Mouse (Mus musculus) midbrain, embryonic 11.5 days (tissue): ENCODE measurements at regions not wholly inside any gene's neighbourhood (a gene's known extent, or its start where the extent isn't known, plus 50 kb on each side); places are given as distances from the start of the nearest gene placed in this dataset.
A peak's percentile ranks its signal among the peaks of the same experiment; 100 is the strongest.

Source experiments
- ATAC-seq: fragments of 200-750 bp; cut with Nextera tagmentation; 2 replicates; pipeline ENCODE4 v1.8.0; 2017; ENCODE audit warnings: moderate TSS enrichment, moderate library complexity; ENCODE audit not compliant: low FRiP score
- DNase-seq: peaks from one replicate; pipeline ENCODE4 v3.0.0; 2015; ENCODE audit warnings: low spot score; ENCODE audit errors: missing footprints
- H3K27ac ChIP-seq: fragments of 300-500 bp; sonication (generic); 2 replicates; pipeline ENCODE4 v1.5.1; 2014; ENCODE audit warnings: low read depth, low read length
- H3K27me3 ChIP-seq: fragments of 300-500 bp; sonication (generic); 2 replicates; pipeline ENCODE4 v1.6.1; 2014; ENCODE audit warnings: mild to moderate bottlenecking, low read length, moderate library complexity, mixed read lengths; ENCODE audit not compliant: control insufficient read depth, insufficient read depth
- H3K36me3 ChIP-seq: fragments of 300-500 bp; sonication (generic); 2 replicates; pipeline ENCODE4 v1.6.1; 2014; ENCODE audit warnings: mild to moderate bottlenecking, low read length, moderate library complexity, mixed read lengths; ENCODE audit not compliant: control insufficient read depth, insufficient read depth
- H3K4me1 ChIP-seq: fragments of 300-500 bp; sonication (generic); 2 replicates; pipeline ENCODE4 v1.6.1; 2014; ENCODE audit warnings: low read length; ENCODE audit not compliant: control insufficient read depth, insufficient read depth
- H3K4me2 ChIP-seq: fragments of 300-500 bp; sonication (generic); 2 replicates; pipeline ENCODE4 v1.6.1; 2014; ENCODE audit warnings: mild to moderate bottlenecking, moderate library complexity
- H3K4me3 ChIP-seq: fragments of 300-500 bp; sonication (generic); 2 replicates; pipeline ENCODE4 v1.5.1; 2014; ENCODE audit warnings: low read depth, low read length
- H3K9ac ChIP-seq: fragments of 300-500 bp; sonication (generic); 2 replicates; pipeline ENCODE4 v1.6.1; 2014; ENCODE audit warnings: low read length
- H3K9me3 ChIP-seq: fragments of 300-500 bp; sonication (generic); 2 replicates; pipeline ENCODE4 v1.6.1; 2016; ENCODE audit warnings: low read length; ENCODE audit not compliant: control insufficient read depth
- WGBS: fragments of 180-500 bp; shearing (Covaris S2); extraction: QIAGEN DNeasy Blood & Tissue Kit; methylation state at CpG from one replicate; pipeline ENCODE4 v1.1.7; 2014; 5-methylcytosine and 5-hydroxymethylcytosine counted together

DNA sequence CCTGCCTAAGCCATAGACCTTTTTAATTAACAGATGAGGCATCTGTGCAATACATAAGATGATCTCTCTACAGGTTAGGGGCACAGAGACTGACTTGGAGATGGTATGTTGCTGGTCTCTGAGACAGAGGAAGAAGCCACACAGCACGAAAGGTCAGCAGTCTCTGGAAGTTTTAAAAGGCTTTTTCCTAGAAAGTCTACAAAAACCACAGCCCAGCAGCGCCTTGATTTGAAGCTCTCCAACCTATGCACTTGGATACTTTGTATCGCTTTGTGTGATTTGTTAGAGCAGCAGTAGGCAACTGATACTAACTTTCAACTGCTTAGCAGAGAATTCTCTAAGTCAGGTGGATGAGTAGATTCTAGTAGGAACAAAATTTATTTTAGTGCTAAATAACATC lies 132.3 kb upstream of the Tab2 start:
- H3K27ac ChIP-seq, result no peak overlapping the region
- DNase-seq (peak; percentile 80), ATAC-seq (no peak)
- no peak overlapping the region for H3K4me3 ChIP-seq
- H3K9me3 ChIP-seq, result no peaks in the 10 kb centered on the region
- WGBS, result 91% methylated on average over 3 of the region's 3 CpGs
- H3K4me2 ChIP-seq, result no peak overlapping the region
- H3K36me3 ChIP-seq, result no peaks in the 10 kb centered on the region
- no peak overlapping the region for H3K9ac ChIP-seq
- H3K4me1 ChIP-seq, result peaks cover 6% of the 10 kb centered on the region
- no peaks in the 10 kb centered on the region for H3K27me3 ChIP-seq

DNA sequence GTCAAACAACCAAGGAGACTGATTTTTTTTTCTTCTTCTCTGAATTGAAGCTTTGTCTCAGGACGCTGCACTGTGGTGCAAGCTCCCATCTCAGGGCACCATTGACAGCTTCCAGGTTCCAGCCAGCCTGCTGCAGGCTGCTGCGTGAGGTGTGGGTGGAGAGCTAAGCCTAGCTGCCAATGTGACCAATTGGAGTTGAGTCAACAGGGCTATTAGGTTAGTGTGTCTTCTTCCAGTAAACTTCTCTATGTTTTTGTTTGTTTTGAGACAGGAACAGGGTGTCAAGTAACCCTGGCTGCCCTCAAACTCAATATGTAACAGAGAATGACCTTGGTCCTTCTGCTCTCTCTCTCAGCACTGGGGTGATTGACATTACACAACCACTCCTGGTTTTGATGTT lies 131.1 kb upstream of the Tab2 start:
- Histone ChIP-seq H3K4me1 (peaks cover 6% of the 10 kb centered on the region), H3K36me3 (no peaks in the 10 kb centered on the region), H3K9me3 (no peaks in the 10 kb centered on the region), H3K27me3 (no peaks in the 10 kb centered on the region), H3K9ac (no peak overlapping the region), H3K4me2 (no peak overlapping the region), H3K4me3 (no peak overlapping the region), H3K27ac (no peak overlapping the region)
- peak; percentile 60 for DNase-seq
- no peak for ATAC-seq
- WGBS, result 56% methylated on average over 2 of the region's 2 CpGs

DNA sequence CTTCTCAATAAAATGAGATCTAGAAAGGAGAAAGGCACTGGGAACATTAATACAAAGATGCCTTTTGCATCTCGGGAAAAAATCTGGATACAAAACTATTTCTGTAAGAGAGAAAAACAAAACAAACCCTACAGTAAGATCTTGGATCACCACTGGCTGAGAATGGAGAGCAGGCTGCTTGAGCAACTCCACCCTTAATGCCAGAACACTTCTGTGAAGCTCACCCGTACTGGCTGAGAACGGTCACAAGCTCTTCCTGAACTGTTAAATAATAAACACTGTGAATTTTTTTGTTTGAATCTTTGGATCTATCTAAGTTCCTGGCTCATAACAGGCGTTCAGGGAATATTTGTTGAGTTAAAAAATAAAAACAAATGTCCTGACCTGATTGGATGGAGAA lies 130.4 kb upstream of the Tab2 start:
- peaks cover 6% of the 10 kb centered on the region for H3K4me1 ChIP-seq
- no peak overlapping the region for H3K27ac ChIP-seq
- H3K36me3 ChIP-seq, result no peaks in the 10 kb centered on the region
- H3K4me2 ChIP-seq, result no peak overlapping the region
- 88% methylated on average over 4 of the region's 4 CpGs for WGBS
- no peaks in the 10 kb centered on the region for H3K27me3 ChIP-seq
- no peaks in the 10 kb centered on the region for H3K9me3 ChIP-seq
- H3K4me3 ChIP-seq, result no peak overlapping the region
- no peak for ATAC-seq
- DNase-seq, result peak; percentile 2
- no peak overlapping the region for H3K9ac ChIP-seq

DNA sequence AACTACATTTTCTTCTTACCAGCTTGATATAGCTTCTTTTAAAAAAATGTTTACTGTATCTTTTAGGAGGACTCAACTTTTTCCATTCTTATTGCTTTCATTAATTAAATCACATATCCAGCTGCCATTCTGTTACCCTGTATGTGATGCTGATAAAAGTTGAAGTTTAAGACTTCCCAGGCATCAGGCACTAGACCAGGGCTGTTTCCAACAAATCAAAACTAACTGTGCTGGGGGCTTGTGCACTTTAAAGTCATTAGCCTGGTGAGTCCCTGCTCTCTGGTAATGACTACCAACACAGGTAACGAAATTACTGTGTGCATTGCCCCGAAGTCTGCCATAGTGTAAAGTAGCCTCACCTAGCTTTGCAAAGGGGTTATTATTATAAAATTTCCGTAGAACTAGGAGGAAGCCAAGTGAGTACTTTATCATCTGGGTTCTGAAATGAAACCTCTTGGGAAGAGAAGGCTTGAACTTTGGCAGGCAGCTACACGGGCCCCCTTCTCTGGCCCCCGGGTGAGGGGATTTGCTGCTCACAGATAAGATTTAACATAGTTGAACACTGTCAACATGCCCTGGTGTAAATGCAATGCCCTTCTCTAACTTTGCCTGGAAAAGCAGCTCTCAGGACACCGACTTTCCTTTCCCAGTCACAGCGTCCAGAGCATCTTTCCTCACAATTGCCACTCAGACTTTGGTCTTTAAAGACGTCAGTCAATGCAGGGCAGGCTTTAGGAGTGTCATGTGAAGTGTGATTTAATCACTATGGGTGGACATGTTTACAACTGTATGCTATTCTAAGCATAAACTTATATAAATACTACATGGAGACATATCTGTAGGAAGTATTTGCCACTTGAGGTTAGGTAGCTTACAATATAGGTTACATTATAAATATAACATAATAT lies 122.1 kb upstream of the Tab2 start:
- no peak overlapping the region for H3K4me2 ChIP-seq
- DNase-seq, result no peak

DNA sequence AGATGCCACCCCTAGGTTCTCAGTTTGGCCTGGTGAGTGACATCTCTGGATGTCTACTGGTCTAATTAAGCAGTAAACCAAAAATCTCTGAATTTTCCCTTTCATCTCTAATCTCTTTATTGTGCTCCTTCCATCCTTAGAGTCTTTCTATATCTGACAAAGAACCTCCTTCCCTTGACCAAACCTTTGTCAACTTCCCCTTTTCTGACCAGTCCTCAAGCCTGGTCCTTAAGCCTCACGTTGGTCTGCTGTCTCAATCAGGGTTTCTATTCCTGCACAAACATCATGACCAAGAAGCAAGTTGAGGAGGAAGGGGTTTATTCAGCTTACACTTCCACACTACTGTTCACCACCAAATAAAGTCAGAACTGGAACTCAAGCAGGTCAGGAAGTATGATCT lies 116.4 kb upstream of the Tab2 start:
- Histone ChIP-seq H3K9me3 (no peaks in the 10 kb centered on the region), H3K4me3 (no peak overlapping the region), H3K4me1 (no peaks in the 10 kb centered on the region), H3K36me3 (no peaks in the 10 kb centered on the region), H3K9ac (no peak overlapping the region), H3K4me2 (no peak overlapping the region), H3K27me3 (no peaks in the 10 kb centered on the region), H3K27ac (no peak overlapping the region)
- ATAC-seq, result no peak
- DNase-seq, result peak; percentile 2
- WGBS, result 45% methylated on average over 1 of the region's 1 CpGs

More for the DNA sequence above, 122.1 kb upstream of the Tab2 start:
- H3K27me3 ChIP-seq, result no peaks in the 10 kb centered on the region
- ATAC-seq, result no peak
- H3K36me3 ChIP-seq, result no peaks in the 10 kb centered on the region
- H3K9me3 ChIP-seq, result no peaks in the 10 kb centered on the region
- no peaks in the 10 kb centered on the region for H3K4me1 ChIP-seq
- H3K27ac ChIP-seq, result no peak overlapping the region
- H3K9ac ChIP-seq, result no peak overlapping the region
- no peak overlapping the region for H3K4me3 ChIP-seq
- 77% methylated on average over 8 of the region's 8 CpGs for WGBS

DNA sequence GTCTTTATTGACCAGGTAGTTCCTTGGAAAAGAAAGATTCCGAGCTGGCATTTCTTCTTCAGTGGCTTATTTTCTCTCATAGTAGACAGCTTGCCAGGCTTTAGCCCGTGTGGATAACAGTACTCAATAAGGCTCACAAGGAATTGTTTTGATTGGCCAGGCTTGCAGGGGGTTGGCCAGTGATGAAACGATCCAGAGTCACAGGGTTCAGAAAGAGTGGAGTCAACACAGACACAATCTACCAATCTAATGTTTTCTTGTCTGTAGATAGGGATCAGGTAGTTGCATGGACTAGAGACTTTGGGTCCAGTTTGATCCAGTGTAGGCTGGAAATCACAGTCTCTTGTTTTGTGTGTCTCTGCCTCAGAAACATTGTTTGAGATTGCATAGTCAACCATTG lies 115.8 kb upstream of the Tab2 start:
- 64% methylated on average over 3 of the region's 3 CpGs for WGBS
- Histone ChIP-seq H3K9me3 (no peaks in the 10 kb centered on the region), H3K27ac (no peak overlapping the region), H3K4me2 (no peak overlapping the region), H3K27me3 (no peaks in the 10 kb centered on the region), H3K36me3 (no peaks in the 10 kb centered on the region), H3K4me1 (no peaks in the 10 kb centered on the region), H3K4me3 (no peak overlapping the region), H3K9ac (no peak overlapping the region)
- DNase-seq (no peak), ATAC-seq (no peak)

DNA sequence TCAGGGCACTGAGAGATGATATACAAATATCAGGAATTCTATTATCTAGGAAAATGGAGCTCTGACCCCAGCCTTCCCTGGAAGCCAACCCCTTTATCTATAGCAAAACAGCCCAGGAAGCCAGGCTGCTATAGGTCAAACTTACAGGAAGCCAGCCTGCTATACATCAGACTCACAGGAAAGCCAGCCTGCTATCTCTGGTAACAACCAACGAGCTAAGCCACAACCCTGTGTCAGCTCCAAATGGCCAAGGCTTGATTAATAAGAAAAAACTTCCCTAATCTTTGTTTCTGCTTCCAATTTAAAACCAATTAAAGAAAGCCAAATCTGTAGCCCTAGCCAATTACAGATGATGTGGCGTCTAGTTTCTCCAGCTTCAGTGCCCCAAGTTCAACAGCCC lies 114.4 kb upstream of the Tab2 start:
- Histone ChIP-seq H3K4me1 (no peaks in the 10 kb centered on the region), H3K9ac (no peak overlapping the region), H3K27ac (no peak overlapping the region), H3K27me3 (no peaks in the 10 kb centered on the region), H3K4me3 (no peak overlapping the region), H3K9me3 (no peaks in the 10 kb centered on the region), H3K4me2 (no peak overlapping the region), H3K36me3 (no peaks in the 10 kb centered on the region)
- ATAC-seq (no peak), DNase-seq (peak; percentile 47)
- WGBS, result 82% methylated on average over 2 of the region's 2 CpGs

DNA sequence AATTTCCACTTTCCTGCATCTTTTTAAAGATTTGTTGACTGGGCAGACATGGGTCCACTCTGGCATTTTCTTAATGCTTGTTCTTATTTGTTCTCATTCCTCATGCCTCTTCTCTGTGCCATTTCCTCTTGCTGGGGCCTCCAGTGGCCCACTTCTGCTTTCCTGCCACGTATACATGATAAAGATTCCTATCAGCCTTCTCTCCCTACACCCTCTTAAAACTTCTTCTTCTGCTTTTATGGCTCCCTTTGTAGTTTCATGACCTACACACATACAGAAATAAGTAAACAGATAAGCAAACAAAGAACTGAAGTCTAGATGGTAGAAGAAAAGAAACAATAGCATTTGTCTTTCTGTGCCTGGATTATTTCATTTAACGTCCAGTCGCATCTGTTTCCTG lies 110.9 kb upstream of the Tab2 start:
- Histone ChIP-seq H3K9ac (no peak overlapping the region), H3K9me3 (no peaks in the 10 kb centered on the region), H3K27ac (no peak overlapping the region), H3K4me3 (no peak overlapping the region), H3K27me3 (no peaks in the 10 kb centered on the region), H3K36me3 (no peaks in the 10 kb centered on the region), H3K4me2 (no peak overlapping the region), H3K4me1 (no peaks in the 10 kb centered on the region)
- 86% methylated on average over 3 of the region's 3 CpGs for WGBS
- ATAC-seq, result no peak
- peak; percentile 10 for DNase-seq

DNA sequence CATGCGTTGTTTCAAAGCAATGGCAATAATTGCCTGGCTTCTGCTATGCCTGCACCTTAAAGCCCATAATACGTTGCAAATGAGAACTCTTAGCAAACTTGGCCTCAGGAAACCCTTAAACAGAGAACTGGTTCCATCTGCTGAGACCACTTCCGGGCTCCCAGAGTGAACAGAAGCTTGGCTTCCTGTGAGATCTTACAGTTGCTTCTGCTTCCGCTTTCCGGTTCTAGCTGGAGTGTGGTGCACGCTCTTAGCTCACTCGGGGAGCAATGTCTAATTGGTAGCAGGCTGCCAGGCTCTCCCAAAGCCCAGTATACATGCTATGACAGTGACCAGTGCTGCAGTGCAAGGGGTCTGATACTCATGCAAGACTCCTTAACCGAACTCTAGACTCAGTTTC lies 109.7 kb upstream of the Tab2 start:
- H3K4me1 ChIP-seq, result no peaks in the 10 kb centered on the region
- DNase-seq, result peak; percentile 41
- ATAC-seq, result no peak
- H3K9me3 ChIP-seq, result no peaks in the 10 kb centered on the region
- H3K27ac ChIP-seq, result no peak overlapping the region
- H3K9ac ChIP-seq, result no peak overlapping the region
- 88% methylated on average over 8 of the region's 8 CpGs for WGBS
- H3K4me3 ChIP-seq, result no peak overlapping the region
- no peaks in the 10 kb centered on the region for H3K27me3 ChIP-seq
- no peak overlapping the region for H3K4me2 ChIP-seq
- no peaks in the 10 kb centered on the region for H3K36me3 ChIP-seq
